Comparison of ENCODE assay signal across 16 mouse cellular contexts in genomic region chr16:23554673-23555072, GRCm38 (mm10).
"Had no signal": no experiment of that assay in that cellular context is flagged by ENCODE, and none has a peak within 500 bp of the region (broad histone marks: within the 10 kb centered on the region; RNA-seq: fewer than 3 reads in every experiment).

No protein-coding gene starts in this region.

- DNase-seq: lung, adult 18-20 months; lung, embryonic 14.5 days; lung, postnatal 10 days; lung, postnatal 4 days; midbrain, embryonic 14.5 days; right cerebral cortex, postnatal 14 days; thymus, adult 2 months; thymus, postnatal 25 days; thymus, postnatal 4 days had no signal

- H3K36me3 ChIP-seq: midbrain, embryonic 10.5 days; midbrain, embryonic 12.5 days; neural tube, embryonic 12.5 days; stomach, embryonic 15.5 days had no signal

- ATAC-seq: midbrain, embryonic 16.5 days had no signal

- H3K4me3 ChIP-seq: midbrain, embryonic 10.5 days; midbrain, embryonic 12.5 days; myocyte; neural tube, embryonic 12.5 days; stomach, embryonic 15.5 days had no signal

- H3K9ac ChIP-seq: lung, embryonic 14.5 days; midbrain, embryonic 12.5 days; neural tube, embryonic 12.5 days; stomach, embryonic 15.5 days had no signal

- H3K9me3 ChIP-seq: midbrain, embryonic 10.5 days; midbrain, embryonic 12.5 days; neural tube, embryonic 12.5 days; stomach, embryonic 15.5 days had no signal

- H3K4me2 ChIP-seq: lung, embryonic 14.5 days; midbrain, embryonic 12.5 days; neural tube, embryonic 12.5 days; stomach, embryonic 15.5 days had no signal

- H3K27me3 ChIP-seq: midbrain, embryonic 12.5 days; neural tube, embryonic 12.5 days; stomach, embryonic 15.5 days had no signal

- H3K4me1 ChIP-seq: midbrain, embryonic 10.5 days; midbrain, embryonic 12.5 days; neural tube, embryonic 12.5 days; stomach, embryonic 15.5 days had no signal

- H3K27ac ChIP-seq: midbrain, embryonic 10.5 days; midbrain, embryonic 12.5 days; neural tube, embryonic 12.5 days; stomach, embryonic 15.5 days; stomach, postnatal 0 days had no signal
